Mouse (Mus musculus) ES-E14 (cell line): ENCODE results near the gene Slc2a3.

Experiments used
- CHD2 ChIP-seq: IDR thresholded peaks from 2 replicates; pipeline ENCODE4 v1.6.1; 2014; ENCODE audit warnings: mild to moderate bottlenecking, low read depth, low read length, inconsistent platforms
- HCFC1 ChIP-seq: IDR thresholded peaks from 2 replicates; pipeline ENCODE4 v1.6.1; 2012; ENCODE audit warnings: low read length, inconsistent platforms, borderline replicate concordance; ENCODE audit not compliant: insufficient read depth
- MAFK ChIP-seq: IDR thresholded peaks from 2 replicates; pipeline ENCODE4 v1.6.1; 2014; ENCODE audit warnings: mild to moderate bottlenecking, low read depth, low read length, inconsistent platforms; ENCODE audit not compliant: insufficient read depth
- ZC3H11A ChIP-seq: IDR thresholded peaks from 2 replicates; pipeline ENCODE4 v1.6.1; 2012; ENCODE audit warnings: low read depth, mild to moderate bottlenecking, inconsistent platforms, low read length, borderline replicate concordance
- ZNF384 ChIP-seq: IDR thresholded peaks from 2 replicates; pipeline ENCODE4 v1.6.1; 2012; ENCODE audit warnings: low read depth, low read length, inconsistent platforms

GRCm38 (mm10) chr6:122701816-122702215 lies 99.6 kb downstream of the Slc2a3 start:
- TF ChIP-seq ZC3H11A = no peak
- no peak for TF ChIP-seq CHD2
- TF ChIP-seq HCFC1 = no peak
- TF ChIP-seq ZNF384 = no peak
- no peak for TF ChIP-seq MAFK
